Mouse (Mus musculus) hindbrain, embryonic 14.5 days (tissue): ENCODE measurements around the gene Dlg4. TPM values are rescaled to one million over a fixed set of nuclear protein-coding genes. Genes with fewer than 3 reads are reported as not detected.

ENCODE experiments used
- ATAC-seq: fragments of 200-750 bp; cut with Nextera tagmentation; 2 replicates; pipeline ENCODE4 v1.8.0; 2017; ENCODE audit warnings: moderate number of reproducible peaks, mild to moderate bottlenecking, moderate TSS enrichment, moderate library complexity; ENCODE audit not compliant: low FRiP score
- DNase-seq: peaks from one replicate; pipeline ENCODE4 v3.0.0-alpha.2; 2015; ENCODE audit warnings: low spot score
- H3K27ac ChIP-seq: fragments of 300-500 bp; sonication (generic); 2 replicates; pipeline ENCODE4 v1.5.1; 2014; ENCODE audit warnings: mild to moderate bottlenecking, moderate library complexity
- H3K27me3 ChIP-seq: fragments of 300-500 bp; sonication (generic); 2 replicates; pipeline ENCODE4 v1.6.1; 2014; ENCODE audit warnings: mild to moderate bottlenecking, low read length, mixed read lengths; ENCODE audit not compliant: control insufficient read depth, insufficient read depth
- H3K36me3 ChIP-seq: fragments of 300-500 bp; sonication (generic); replicated peaks from 2 replicates; pipeline ENCODE4 v1.6.1; 2014; ENCODE audit not compliant: control insufficient read depth, insufficient read depth
- H3K4me1 ChIP-seq: fragments of 300-500 bp; sonication (generic); replicated peaks from 2 replicates; pipeline ENCODE4 v1.6.1; 2014; ENCODE audit warnings: antibody characterized with exemption, low read length, mixed read lengths; ENCODE audit not compliant: control insufficient read depth, insufficient read depth
- H3K4me2 ChIP-seq: fragments of 300-500 bp; sonication (generic); replicated peaks from 2 replicates; pipeline ENCODE4 v1.6.1; 2014; ENCODE audit warnings: mild to moderate bottlenecking, moderate library complexity
- H3K4me3 ChIP-seq: fragments of 300-500 bp; sonication (generic); replicated peaks from 2 replicates; pipeline ENCODE4 v1.5.1; 2014; ENCODE audit warnings: mild to moderate bottlenecking, low read length
- H3K9ac ChIP-seq: fragments of 300-500 bp; sonication (generic); 2 replicates; pipeline ENCODE4 v1.6.1; 2014
- H3K9me3 ChIP-seq: fragments of 300-500 bp; sonication (generic); 2 replicates; pipeline ENCODE4 v1.6.1; 2016; ENCODE audit warnings: low read length; ENCODE audit not compliant: control insufficient read depth
- WGBS: fragments of 180-500 bp; shearing (Covaris S2); extraction: QIAGEN DNeasy Blood & Tissue Kit; methylation state at CpG from one replicate; pipeline ENCODE4 v1.1.7; 2014; 5-methylcytosine and 5-hydroxymethylcytosine counted together
- polyA plus RNA-seq: library from polyadenylated mRNA; unstranded; fragments of >200 nt; fragmentation: Nextera tagmentation; extraction: Ambion mirVana; gene quantifications from 2 replicates; pipeline ENCODE4 v1.2.1, GENCODE M21; 2014

Gene Dlg4
- polyA plus RNA-seq, 1 experiment from 2014 or later: 26.6 TPM

GRCm38 (mm10) chr11:70030651-70031320, 14.0 kb downstream of the Dlg4 start:
- Histone ChIP-seq H3K4me1 (peaks cover 43% of the 10 kb centered on the region), H3K36me3 (peaks cover 48% of the 10 kb centered on the region), H3K9me3 (no peaks in the 10 kb centered on the region), H3K27ac (peak overlapping the region; percentile 93), H3K4me2 (peak overlapping the region; percentile 62), H3K27me3 (no peaks in the 10 kb centered on the region), H3K4me3 (no peak overlapping the region; the same call in 1 of the 2 replicates), H3K9ac (peak overlapping the region; percentile 59; the same call in 1 of the 2 replicates)
- WGBS: 86% methylated on average over 28 of the region's 28 CpGs
- ATAC-seq: no peak
- no peak for DNase-seq

GRCm38 (mm10) chr11:70031321-70031670, 14.6 kb downstream of the Dlg4 start:
- H3K9me3 ChIP-seq: no peaks in the 10 kb centered on the region
- peaks cover 38% of the 10 kb centered on the region for H3K4me1 ChIP-seq
- H3K4me2 ChIP-seq: no peak overlapping the region
- H3K9ac ChIP-seq: no peak overlapping the region
- WGBS: 94% methylated on average over 11 of the region's 11 CpGs
- H3K27me3 ChIP-seq: no peaks in the 10 kb centered on the region
- ATAC-seq (no peak), DNase-seq (no peak)
- peaks cover 50% of the 10 kb centered on the region for H3K36me3 ChIP-seq
- H3K27ac ChIP-seq: no peak overlapping the region
- no peak overlapping the region for H3K4me3 ChIP-seq

- H3K27me3 ChIP-seq: no peaks in the 10 kb centered on the region
- 83% methylated on average over 7 of the region's 7 CpGs for WGBS
- no peak overlapping the region for H3K4me3 ChIP-seq
- H3K9me3 ChIP-seq: no peaks in the 10 kb centered on the region
- H3K36me3 ChIP-seq: peaks cover 88% of the 10 kb centered on the region
- H3K9ac ChIP-seq: no peak overlapping the region
- ATAC-seq: no peak
- H3K4me2 ChIP-seq: no peak overlapping the region
- no peaks in the 10 kb centered on the region for H3K4me1 ChIP-seq
- no peak for DNase-seq
- no peak overlapping the region for H3K27ac ChIP-seq
These were observed 21.4 kb downstream of the Dlg4 start for GRCm38 (mm10) chr11:70038174-70038573.

GRCm38 (mm10) chr11:70039631-70040030, 22.9 kb downstream of the Dlg4 start:
- H3K4me3 ChIP-seq: no peak overlapping the region
- no peaks in the 10 kb centered on the region for H3K9me3 ChIP-seq
- no peaks in the 10 kb centered on the region for H3K4me1 ChIP-seq
- no peak for ATAC-seq
- no peak overlapping the region for H3K4me2 ChIP-seq
- no peaks in the 10 kb centered on the region for H3K27me3 ChIP-seq
- no peak overlapping the region for H3K9ac ChIP-seq
- DNase-seq: no peak
- H3K27ac ChIP-seq: no peak overlapping the region
- WGBS: 91% methylated on average over 10 of the region's 10 CpGs
- H3K36me3 ChIP-seq: peaks cover 88% of the 10 kb centered on the region

- Histone ChIP-seq H3K4me2 (no peak overlapping the region), H3K36me3 (peaks cover 88% of the 10 kb centered on the region), H3K9me3 (no peaks in the 10 kb centered on the region), H3K9ac (no peak overlapping the region), H3K4me3 (no peak overlapping the region), H3K27me3 (no peaks in the 10 kb centered on the region), H3K27ac (no peak overlapping the region), H3K4me1 (no peaks in the 10 kb centered on the region)
- WGBS: 84% methylated on average over 7 of the region's 7 CpGs
- ATAC-seq (no peak), DNase-seq (no peak)
These were observed 23.4 kb downstream of the Dlg4 start for GRCm38 (mm10) chr11:70040184-70040583.

- H3K4me1 ChIP-seq: no peaks in the 10 kb centered on the region
- H3K36me3 ChIP-seq: peaks cover 80% of the 10 kb centered on the region
- H3K9ac ChIP-seq: no peak overlapping the region
- H3K9me3 ChIP-seq: no peaks in the 10 kb centered on the region
- H3K27me3 ChIP-seq: no peaks in the 10 kb centered on the region
- DNase-seq: no peak
- ATAC-seq: no peak
- WGBS: 83% methylated on average over 23 of the region's 23 CpGs
- no peak overlapping the region for H3K27ac ChIP-seq
- H3K4me3 ChIP-seq: no peak overlapping the region
- no peak overlapping the region for H3K4me2 ChIP-seq
These were observed 25.8 kb downstream of the Dlg4 start for GRCm38 (mm10) chr11:70042309-70043085.

- DNase-seq (no peak), ATAC-seq (no peak)
- H3K9ac ChIP-seq: no peak overlapping the region
- no peaks in the 10 kb centered on the region for H3K9me3 ChIP-seq
- no peak overlapping the region for H3K27ac ChIP-seq
- H3K36me3 ChIP-seq: peaks cover 68% of the 10 kb centered on the region
- H3K4me3 ChIP-seq: no peak overlapping the region
- H3K27me3 ChIP-seq: no peaks in the 10 kb centered on the region
- no peaks in the 10 kb centered on the region for H3K4me1 ChIP-seq
- 78% methylated on average over 7 of the region's 7 CpGs for WGBS
- H3K4me2 ChIP-seq: no peak overlapping the region
These were observed 26.9 kb downstream of the Dlg4 start for GRCm38 (mm10) chr11:70043665-70044064.

GRCm38 (mm10) chr11:70045435-70045834, 28.7 kb downstream of the Dlg4 start:
- Histone ChIP-seq H3K9me3 (no peaks in the 10 kb centered on the region), H3K4me3 (no peak overlapping the region), H3K36me3 (peaks cover 52% of the 10 kb centered on the region), H3K4me1 (no peaks in the 10 kb centered on the region), H3K4me2 (no peak overlapping the region), H3K27me3 (no peaks in the 10 kb centered on the region), H3K27ac (no peak overlapping the region), H3K9ac (no peak overlapping the region)
- ATAC-seq (no peak), DNase-seq (no peak)
- 32% methylated on average over 9 of the region's 9 CpGs for WGBS

GRCm38 (mm10) chr11:70049366-70049765, 32.6 kb downstream of the Dlg4 start:
- Histone ChIP-seq H3K36me3 (peaks cover 15% of the 10 kb centered on the region), H3K4me2 (no peak overlapping the region), H3K27ac (no peak overlapping the region), H3K27me3 (no peaks in the 10 kb centered on the region), H3K4me3 (no peak overlapping the region), H3K9ac (no peak overlapping the region), H3K9me3 (no peaks in the 10 kb centered on the region), H3K4me1 (no peaks in the 10 kb centered on the region)
- WGBS: 74% methylated on average over 6 of the region's 6 CpGs
- DNase-seq (no peak), ATAC-seq (no peak)
